Mouse (Mus musculus): Measurements from ENCODE around the gene Hc. TPM values are rescaled to one million over a fixed set of nuclear protein-coding genes. Genes with fewer than 3 reads are reported as not detected.
A peak's percentile ranks its signal among the peaks of the same experiment; 100 is the strongest.

Gene Hc
- polyA plus RNA-seq, 1 experiment from 2014 or later: 0.38 TPM

DNA sequence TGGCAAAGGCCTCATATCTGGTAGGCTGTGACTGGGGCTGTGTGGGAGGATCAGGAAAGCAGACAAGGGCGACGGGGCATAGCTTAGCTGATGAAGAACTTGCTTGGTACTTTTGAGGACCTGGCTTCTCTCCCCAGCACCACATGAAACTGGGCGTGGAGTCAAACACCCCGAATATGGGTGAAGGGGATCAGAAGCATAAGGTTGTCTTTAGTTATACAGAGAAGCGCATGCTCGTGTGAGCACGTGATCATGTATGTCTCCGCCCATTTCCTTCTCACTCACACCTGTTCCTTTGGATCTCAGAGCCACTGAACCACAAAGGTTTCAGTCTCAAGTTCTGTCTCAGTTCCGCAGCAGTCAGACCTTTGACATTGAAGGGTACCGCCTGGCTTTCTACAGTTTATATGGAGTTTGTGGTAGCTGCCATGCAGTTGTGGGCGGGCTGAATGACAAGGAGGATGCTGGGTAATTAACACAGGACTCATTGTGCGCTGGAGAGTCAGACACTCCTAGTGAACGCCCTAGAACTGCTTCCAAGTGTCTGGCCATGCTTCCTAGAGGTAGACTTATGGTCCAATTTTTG is 97.8 kb downstream of the Hc start:
- no peaks in the 10 kb centered on the region for H3K27me3 ChIP-seq (ENCODE audit: control insufficient read depth, insufficient read depth, low read length)
- H3K4me3 ChIP-seq (ENCODE audit: low read depth, low read length): no peak overlapping the region
- no peak overlapping the region for H3K9ac ChIP-seq (replicated peaks; ENCODE audit: low read length)
- H3K36me3 ChIP-seq (replicated peaks; ENCODE audit: control insufficient read depth, insufficient read depth, low read depth, low read length): no peaks in the 10 kb centered on the region
- no peak for ATAC-seq (replicated peaks; ENCODE audit: insufficient number of reproducible peaks, low FRiP score, low TSS enrichment, low read depth)
- no peak overlapping the region for H3K27ac ChIP-seq (replicated peaks; ENCODE audit: low read depth, low read length)
- no peak for DNase-seq (ENCODE audit: low spot score)
- no peaks in the 10 kb centered on the region for H3K9me3 ChIP-seq (replicated peaks; ENCODE audit: control insufficient read depth, low read length)
- no peaks in the 10 kb centered on the region; the same call in 1 of the 2 replicates for H3K4me1 ChIP-seq (ENCODE audit: control insufficient read depth, insufficient read depth, low read length)
- H3K4me2 ChIP-seq (ENCODE audit: low read depth, low read length): no peak overlapping the region
- 79% methylated on average over 13 of the region's 13 CpGs for WGBS

DNA sequence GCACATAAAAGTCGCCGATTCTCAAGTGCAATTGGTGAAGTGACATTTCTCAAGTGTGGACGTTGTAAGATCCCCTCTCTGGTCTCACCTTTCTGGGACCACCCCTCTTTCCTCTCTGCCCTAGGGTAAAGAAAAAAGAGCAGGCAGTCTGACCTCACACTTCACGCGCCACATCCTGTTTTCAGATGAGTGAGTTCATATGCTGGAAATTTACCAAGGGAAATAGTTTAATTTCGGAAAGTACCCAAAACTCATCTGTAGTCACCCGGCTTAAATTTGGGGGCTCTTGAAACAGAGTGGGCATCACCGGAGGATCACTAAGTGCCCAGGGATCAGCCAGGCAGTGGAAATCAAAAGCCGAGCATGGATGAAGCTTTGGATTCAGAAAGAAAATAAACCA is 98.3 kb downstream of the Hc start:
- no peak for DNase-seq (ENCODE audit: low spot score)

DNA sequence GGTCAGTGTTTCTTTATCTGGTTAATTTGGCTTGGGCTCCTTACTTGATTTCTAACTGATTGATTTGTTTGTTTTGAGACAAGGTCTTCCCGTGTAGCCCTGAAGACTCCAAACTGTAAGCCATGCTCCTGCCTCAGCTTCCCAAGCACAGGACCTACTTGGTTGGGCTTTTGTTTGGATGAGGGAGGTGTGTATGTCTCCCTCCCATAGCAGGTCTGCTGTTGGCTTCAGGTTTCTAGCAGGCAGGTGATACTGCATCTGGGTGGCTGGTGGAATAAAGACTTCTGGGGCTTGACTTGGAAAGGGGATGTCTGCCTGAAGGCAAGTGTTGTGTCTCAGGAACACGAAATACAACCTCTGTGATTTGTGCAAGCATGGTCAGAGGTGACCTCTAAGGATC is 99.0 kb downstream of the Hc start:
- no peak overlapping the region for H3K9ac ChIP-seq (replicated peaks; ENCODE audit: low read length)
- no peak overlapping the region for H3K4me2 ChIP-seq (ENCODE audit: low read depth, low read length)
- no peaks in the 10 kb centered on the region for H3K36me3 ChIP-seq (replicated peaks; ENCODE audit: control insufficient read depth, insufficient read depth, low read depth, low read length)
- no peak for ATAC-seq (replicated peaks; ENCODE audit: insufficient number of reproducible peaks, low FRiP score, low TSS enrichment, low read depth)
- WGBS: 75% methylated on average over 2 of the region's 2 CpGs
- H3K4me1 ChIP-seq (ENCODE audit: control insufficient read depth, insufficient read depth, low read length): no peaks in the 10 kb centered on the region; the same call in 1 of the 2 replicates
- H3K27ac ChIP-seq (replicated peaks; ENCODE audit: low read depth, low read length): no peak overlapping the region
- no peak overlapping the region for H3K4me3 ChIP-seq (ENCODE audit: low read depth, low read length)
- H3K9me3 ChIP-seq (replicated peaks; ENCODE audit: control insufficient read depth, low read length): no peaks in the 10 kb centered on the region
- DNase-seq (ENCODE audit: low spot score): no peak
- H3K27me3 ChIP-seq (ENCODE audit: control insufficient read depth, insufficient read depth, low read length): no peaks in the 10 kb centered on the region

More for the DNA sequence above, 98.3 kb downstream of the Hc start:
- Histone ChIP-seq H3K4me2 (ENCODE audit: low read depth, low read length) (no peak overlapping the region), H3K9me3 (replicated peaks; ENCODE audit: control insufficient read depth, low read length) (no peaks in the 10 kb centered on the region), H3K4me3 (ENCODE audit: low read depth, low read length) (no peak overlapping the region), H3K4me1 (ENCODE audit: control insufficient read depth, insufficient read depth, low read length) (no peaks in the 10 kb centered on the region; the same call in 1 of the 2 replicates), H3K27me3 (ENCODE audit: control insufficient read depth, insufficient read depth, low read length) (no peaks in the 10 kb centered on the region), H3K27ac (replicated peaks; ENCODE audit: low read depth, low read length) (no peak overlapping the region), H3K36me3 (replicated peaks; ENCODE audit: control insufficient read depth, insufficient read depth, low read depth, low read length) (no peaks in the 10 kb centered on the region), H3K9ac (replicated peaks; ENCODE audit: low read length) (no peak overlapping the region)
- 81% methylated on average over 9 of the region's 9 CpGs for WGBS
- no peak for ATAC-seq (replicated peaks; ENCODE audit: insufficient number of reproducible peaks, low FRiP score, low TSS enrichment, low read depth)

DNA sequence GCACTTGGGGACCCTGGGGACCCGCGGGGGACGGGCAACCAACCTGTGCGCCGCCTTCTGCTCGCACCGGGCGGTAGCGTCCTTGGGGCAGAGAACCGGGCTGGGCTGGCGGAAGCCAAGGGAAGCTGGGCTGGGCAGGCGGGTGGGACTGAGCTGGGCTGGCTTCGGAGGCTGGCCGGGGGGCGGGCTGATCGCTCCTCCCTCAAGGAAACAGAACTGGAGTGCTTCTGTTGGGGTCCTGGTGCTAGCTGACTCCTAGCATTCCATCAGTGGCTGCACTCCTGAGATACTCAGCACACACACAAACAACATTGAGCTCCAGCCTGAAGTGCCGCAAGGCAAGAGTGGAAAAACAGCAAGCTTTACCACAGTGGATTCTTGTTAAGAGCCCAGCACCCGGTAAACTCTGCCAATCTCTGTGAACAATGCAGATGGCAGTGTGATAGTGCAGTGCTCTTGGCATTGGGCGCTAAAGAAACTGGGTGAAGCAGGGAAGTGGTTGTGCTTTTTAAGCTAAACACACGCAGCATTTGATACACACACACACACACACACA is 99.7 kb downstream of the Hc start, which contains the start of gene Traf1:
TSS of gene Traf1 (minus strand) at position 292 of the 556 bp plus-strand sequence.
- H3K9ac ChIP-seq (replicated peaks; ENCODE audit: low read length): peak within 1 kb of the TSS; percentile 28
- no peaks in the 10 kb centered on the region for H3K27me3 ChIP-seq (ENCODE audit: control insufficient read depth, insufficient read depth, low read length)
- H3K4me1 ChIP-seq (ENCODE audit: control insufficient read depth, insufficient read depth, low read length): no peaks in the 10 kb centered on the region; the same call in 1 of the 2 replicates
- DNase-seq (ENCODE audit: low spot score) (peak; percentile 43), ATAC-seq (replicated peaks; ENCODE audit: insufficient number of reproducible peaks, low FRiP score, low TSS enrichment, low read depth) (no peak)
- WGBS: 15% methylated on average over 20 of the region's 20 CpGs
- peak within 1 kb of the TSS; percentile 10; the same call in 1 of the 2 replicates for H3K4me3 ChIP-seq (ENCODE audit: low read depth, low read length)
- H3K36me3 ChIP-seq (replicated peaks; ENCODE audit: control insufficient read depth, insufficient read depth, low read depth, low read length): no peaks in the 10 kb centered on the region
- H3K27ac ChIP-seq (replicated peaks; ENCODE audit: low read depth, low read length): no peak within 1 kb of the TSS
- peak within 1 kb of the TSS; percentile 45 for H3K4me2 ChIP-seq (ENCODE audit: low read depth, low read length)
- no peaks in the 10 kb centered on the region for H3K9me3 ChIP-seq (replicated peaks; ENCODE audit: control insufficient read depth, low read length)

DNA sequence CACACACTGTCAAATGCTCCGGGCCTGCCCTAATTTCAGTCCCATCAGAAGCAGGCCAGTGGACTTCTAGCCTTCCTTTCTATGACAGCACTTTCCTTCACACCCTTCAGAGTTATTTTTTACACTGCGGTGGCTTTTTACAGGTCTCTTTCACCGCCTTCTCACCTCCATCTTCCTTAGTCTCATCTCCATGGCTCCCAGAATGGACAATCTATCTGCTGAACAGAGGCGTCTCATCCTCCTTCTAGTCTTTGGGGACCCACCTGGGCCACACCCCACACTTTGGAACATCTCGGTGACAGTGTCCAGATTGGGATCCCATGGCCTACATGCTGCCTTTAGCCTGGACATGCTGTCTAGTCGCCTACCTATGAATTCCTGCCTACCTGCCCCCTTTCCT is 100.3 kb downstream of the Hc start:
- H3K36me3 ChIP-seq (replicated peaks; ENCODE audit: control insufficient read depth, insufficient read depth, low read depth, low read length): no peaks in the 10 kb centered on the region
- H3K27me3 ChIP-seq (ENCODE audit: control insufficient read depth, insufficient read depth, low read length): no peaks in the 10 kb centered on the region
- H3K9me3 ChIP-seq (replicated peaks; ENCODE audit: control insufficient read depth, low read length): no peaks in the 10 kb centered on the region
- H3K9ac ChIP-seq (replicated peaks; ENCODE audit: low read length): no peak overlapping the region
- H3K27ac ChIP-seq (replicated peaks; ENCODE audit: low read depth, low read length): no peak overlapping the region
- H3K4me2 ChIP-seq (ENCODE audit: low read depth, low read length): peak overlapping the region; percentile 45
- H3K4me1 ChIP-seq (ENCODE audit: control insufficient read depth, insufficient read depth, low read length): no peaks in the 10 kb centered on the region; the same call in 1 of the 2 replicates
- no peak for DNase-seq (ENCODE audit: low spot score)
- no peak for ATAC-seq (replicated peaks; ENCODE audit: insufficient number of reproducible peaks, low FRiP score, low TSS enrichment, low read depth)
- WGBS: 73% methylated on average over 6 of the region's 6 CpGs
- H3K4me3 ChIP-seq (ENCODE audit: low read depth, low read length): peak overlapping the region; percentile 10; the same call in 1 of the 2 replicates

- no peak overlapping the region for H3K4me3 ChIP-seq (ENCODE audit: low read depth, low read length)
- H3K9ac ChIP-seq (replicated peaks; ENCODE audit: low read length): no peak overlapping the region
- no peaks in the 10 kb centered on the region; the same call in 1 of the 2 replicates for H3K4me1 ChIP-seq (ENCODE audit: control insufficient read depth, insufficient read depth, low read length)
- H3K4me2 ChIP-seq (ENCODE audit: low read depth, low read length): no peak overlapping the region
- WGBS: 81% methylated on average over 4 of the region's 5 CpGs
- no peak for ATAC-seq (replicated peaks; ENCODE audit: insufficient number of reproducible peaks, low FRiP score, low TSS enrichment, low read depth)
- DNase-seq (ENCODE audit: low spot score): no peak
- H3K27me3 ChIP-seq (ENCODE audit: control insufficient read depth, insufficient read depth, low read length): no peaks in the 10 kb centered on the region
- H3K27ac ChIP-seq (replicated peaks; ENCODE audit: low read depth, low read length): no peak overlapping the region
- H3K36me3 ChIP-seq (replicated peaks; ENCODE audit: control insufficient read depth, insufficient read depth, low read depth, low read length): no peaks in the 10 kb centered on the region
- no peaks in the 10 kb centered on the region for H3K9me3 ChIP-seq (replicated peaks; ENCODE audit: control insufficient read depth, low read length)
Observed at GRCm38 (mm10) chr2:34960466-34960865, 100.8 kb downstream of the Hc start.

DNA sequence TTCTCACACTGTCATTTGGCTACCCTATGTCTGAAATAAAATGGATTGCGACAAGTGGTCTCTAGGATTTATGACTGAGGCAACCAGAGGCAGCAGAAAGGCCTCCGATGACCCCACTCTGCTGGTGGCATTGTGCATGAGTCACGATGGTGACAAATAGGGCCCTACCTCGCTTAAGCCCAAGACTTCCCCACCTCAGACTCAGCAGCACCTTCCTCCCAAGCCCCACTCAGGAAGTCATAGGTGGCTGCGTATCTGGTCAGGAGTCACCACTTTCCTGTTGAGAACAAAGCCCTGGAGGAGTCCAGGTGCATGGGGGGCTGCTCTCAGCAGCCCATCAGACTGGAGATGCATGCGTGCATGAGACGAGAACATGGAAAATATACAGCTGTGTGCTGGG is 102.7 kb downstream of the Hc start:
- Histone ChIP-seq H3K4me1 (ENCODE audit: control insufficient read depth, insufficient read depth, low read length) (no peaks in the 10 kb centered on the region), H3K27ac (replicated peaks; ENCODE audit: low read depth, low read length) (no peak overlapping the region), H3K4me2 (ENCODE audit: low read depth, low read length) (no peak overlapping the region), H3K4me3 (ENCODE audit: low read depth, low read length) (no peak overlapping the region), H3K9me3 (replicated peaks; ENCODE audit: control insufficient read depth, low read length) (no peaks in the 10 kb centered on the region), H3K9ac (replicated peaks; ENCODE audit: low read length) (no peak overlapping the region), H3K36me3 (replicated peaks; ENCODE audit: control insufficient read depth, insufficient read depth, low read depth, low read length) (no peaks in the 10 kb centered on the region), H3K27me3 (ENCODE audit: control insufficient read depth, insufficient read depth, low read length) (no peaks in the 10 kb centered on the region)
- WGBS: 89% methylated on average over 7 of the region's 7 CpGs
- ATAC-seq (replicated peaks; ENCODE audit: insufficient number of reproducible peaks, low FRiP score, low TSS enrichment, low read depth) (no peak), DNase-seq (ENCODE audit: low spot score) (no peak)

- no peaks in the 10 kb centered on the region for H3K27me3 ChIP-seq (ENCODE audit: control insufficient read depth, insufficient read depth, low read length)
- H3K4me2 ChIP-seq (ENCODE audit: low read depth, low read length): no peak overlapping the region
- ATAC-seq (replicated peaks; ENCODE audit: insufficient number of reproducible peaks, low FRiP score, low TSS enrichment, low read depth): no peak
- no peaks in the 10 kb centered on the region for H3K36me3 ChIP-seq (replicated peaks; ENCODE audit: control insufficient read depth, insufficient read depth, low read depth, low read length)
- DNase-seq (ENCODE audit: low spot score): no peak
- H3K9ac ChIP-seq (replicated peaks; ENCODE audit: low read length): no peak overlapping the region
- 80% methylated on average over 7 of the region's 7 CpGs for WGBS
- H3K4me1 ChIP-seq (ENCODE audit: control insufficient read depth, insufficient read depth, low read length): no peaks in the 10 kb centered on the region
- H3K9me3 ChIP-seq (replicated peaks; ENCODE audit: control insufficient read depth, low read length): no peaks in the 10 kb centered on the region
- no peak overlapping the region for H3K27ac ChIP-seq (replicated peaks; ENCODE audit: low read depth, low read length)
- no peak overlapping the region for H3K4me3 ChIP-seq (ENCODE audit: low read depth, low read length)
Observed at GRCm38 (mm10) chr2:34958036-34958435, 103.2 kb downstream of the Hc start.

Measured in embryonic facial prominence, embryonic 11.5 days (tissue).